Mouse (Mus musculus) G1E (cell line): Measurements from ENCODE around the gene Krtcap3.

Experiments used
- CTCF ChIP-seq: IDR thresholded peaks from 2 replicates; pipeline ENCODE4 v1.5.1; 2012; ENCODE audit warnings: low read depth, low read length, inconsistent platforms, mixed read lengths
- GATA1 ChIP-seq: IDR thresholded peaks from 2 replicates; pipeline ENCODE4 v1.6.1; 2012; ENCODE audit warnings: borderline replicate concordance, low read length, inconsistent platforms, mixed read lengths
- TAL1 ChIP-seq: conservative IDR thresholded peaks from 2 replicates; pipeline ENCODE4 v1.6.1; 2012; ENCODE audit warnings: low read depth, low read length, inconsistent platforms, mixed read lengths

DNA sequence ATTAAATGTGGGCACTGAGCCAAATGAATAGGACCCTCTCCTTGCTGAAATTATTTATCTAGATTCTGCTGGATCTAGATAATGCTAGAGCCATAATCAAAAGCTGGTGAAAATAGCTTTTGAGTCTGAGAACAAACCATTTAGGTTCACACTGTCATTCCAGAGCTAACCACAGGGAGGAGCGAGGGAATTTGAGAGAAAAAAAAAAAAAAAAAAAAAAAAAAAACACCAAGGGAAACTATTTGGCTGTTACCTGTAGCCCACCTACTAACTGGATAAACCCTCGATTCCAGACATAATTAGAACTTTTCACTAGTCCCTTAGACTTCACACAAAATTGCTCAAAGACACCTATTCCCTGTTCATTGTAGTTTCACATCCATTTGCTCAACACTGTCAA lies 32.4 kb upstream of the Krtcap3 start:
- TF ChIP-seq CTCF (no peak), TAL1 (no peak), GATA1 (no peak)
